Mouse (Mus musculus): Measurements from ENCODE around the gene Gbp9.
"Not testable (repeated sequence)": the region's sequence is repeated elsewhere in the genome, so short reads cannot be mapped to it uniquely, and the experiment has no call there.

The Gbp9 gene

DNA sequence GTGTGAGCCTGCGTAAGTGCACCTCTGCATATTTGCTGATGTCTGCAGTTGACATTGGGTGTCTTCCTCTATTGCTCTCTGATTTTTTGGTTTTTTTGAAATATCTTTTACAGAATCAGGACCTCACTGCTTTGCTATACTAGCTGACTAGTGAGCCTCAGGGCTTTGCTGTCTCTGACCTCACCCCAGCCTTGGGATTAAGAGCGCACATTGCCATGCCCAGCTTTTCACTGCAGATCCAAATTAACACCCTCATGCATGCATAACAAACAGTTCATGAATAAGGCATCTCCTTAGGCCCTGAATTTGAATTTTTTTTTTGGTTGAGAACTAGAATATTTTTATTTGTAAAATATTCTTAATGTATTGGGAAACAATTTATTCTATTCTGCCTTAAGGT lies 84.1 kb downstream of the Gbp9 start:
- no peak for DNase-seq (ENCODE audit: low read depth)

DNA sequence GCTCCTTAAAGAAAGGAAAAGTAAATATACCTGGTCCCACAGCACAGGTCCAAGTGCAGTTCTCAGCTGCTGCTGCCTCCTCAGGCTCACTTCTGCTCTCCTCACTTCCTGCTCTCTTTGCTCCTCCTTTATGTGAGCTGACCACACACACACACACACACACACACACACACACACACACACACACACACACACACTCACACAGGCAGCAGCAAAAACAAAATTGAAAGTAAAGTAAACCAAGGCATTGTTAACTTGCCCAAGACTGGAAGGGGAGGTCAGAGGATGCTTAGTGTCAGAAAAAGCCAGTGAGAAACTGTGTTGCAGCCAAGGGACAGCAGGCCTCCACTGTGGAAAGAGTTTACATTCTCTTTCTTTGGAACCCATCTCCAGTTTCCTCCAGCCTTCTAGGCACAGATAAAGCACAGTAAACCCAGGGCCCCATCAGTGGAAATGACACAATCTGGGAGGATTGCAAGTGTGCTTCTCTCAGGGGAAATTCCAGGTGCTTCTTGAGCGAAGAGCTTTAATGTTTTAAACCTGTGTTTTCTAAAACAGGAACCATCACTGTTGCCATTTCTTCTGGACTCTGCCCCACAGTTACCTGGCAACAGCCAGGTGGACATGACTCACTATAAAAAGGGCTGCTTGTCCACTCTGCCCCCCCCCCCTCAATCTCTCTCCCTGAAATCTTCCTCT lies 85.7 kb downstream of the Gbp9 start:
- DNase-seq (ENCODE audit: low read depth) = not testable (repeated sequence)

DNA sequence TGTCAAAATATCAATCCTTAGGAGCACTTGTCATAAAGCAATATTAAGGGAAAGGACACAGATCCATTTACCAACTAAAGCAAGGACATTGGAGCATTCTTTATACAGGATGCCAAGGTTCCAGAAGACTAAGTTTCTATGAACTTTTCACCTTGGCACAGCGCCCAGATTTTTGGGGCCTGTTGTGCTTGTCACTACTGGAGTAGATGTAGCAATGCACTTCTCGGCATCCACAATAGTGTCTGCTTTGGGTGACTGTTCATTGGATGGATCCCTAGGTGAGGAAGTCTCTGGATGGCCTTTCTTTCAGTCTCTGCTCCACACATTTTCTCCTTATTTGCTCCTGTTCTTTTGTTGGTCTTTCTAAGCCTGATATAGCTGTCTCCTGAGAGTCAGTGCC lies 107.0 kb downstream of the Gbp9 start:
- no peak for DNase-seq (ENCODE audit: low read depth)
